Mouse (Mus musculus): ENCODE measurements around the gene Spry1. TPM values are rescaled to one million over a fixed set of nuclear protein-coding genes. Genes with fewer than 3 reads are reported as not detected.

Gene Spry1
- total and polyA plus RNA-seq, 2 experiments from 2014 or later: 5.9 to 31.9 TPM

GRCm38 (mm10) chr3:37602890-37603289 lies 36.9 kb upstream of the Spry1 start:
- no peaks in the 10 kb centered on the region for H3K36me3 ChIP-seq (ENCODE audit: insufficient read depth, low read length)
- H3K4me1 ChIP-seq (ENCODE audit: insufficient read depth, low read length): peaks cover 5% of the 10 kb centered on the region; the same call in 1 of the 2 replicates
- no peak overlapping the region for H3K9ac ChIP-seq (replicated peaks; ENCODE audit: low read length, poor library complexity, severe bottlenecking)
- H3K4me3 ChIP-seq (ENCODE audit: low read depth, low read length): no peak overlapping the region
- no peak for TF ChIP-seq CTCF (IDR thresholded peaks at IDR 0.05)
- no peak overlapping the region for H3K4me2 ChIP-seq (ENCODE audit: low read depth, low read length, poor library complexity, severe bottlenecking)
- no peak overlapping the region for H3K27ac ChIP-seq (ENCODE audit: low read depth, low read length)
- DNase-seq (ENCODE audit: low spot score) (no peak), ATAC-seq (ENCODE audit: low FRiP score) (no peak)
- no peaks in the 10 kb centered on the region for H3K9me3 ChIP-seq (ENCODE audit: low read length)
- WGBS: 93% methylated on average over 7 of the region's 7 CpGs
- no peaks in the 10 kb centered on the region for H3K27me3 ChIP-seq (ENCODE audit: insufficient read depth, low read length)

DNA sequence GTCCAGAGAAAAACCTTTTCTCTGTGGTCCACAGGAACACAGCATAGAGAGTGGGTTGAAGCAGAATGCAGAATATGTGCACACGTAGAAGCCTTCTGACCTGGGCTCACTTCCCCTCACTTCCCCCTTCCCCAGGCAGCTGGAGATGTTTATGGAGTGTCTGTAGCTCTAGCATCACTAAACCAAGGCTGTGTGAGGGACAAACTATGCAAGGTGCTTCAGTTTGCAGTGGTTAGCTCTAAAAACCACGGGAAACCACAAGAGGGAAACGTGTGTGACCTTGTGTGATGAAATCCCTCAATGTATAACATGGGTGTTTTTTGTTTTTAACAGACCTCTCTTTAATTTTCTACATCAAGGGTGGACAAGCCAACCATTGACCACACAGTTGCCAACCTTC lies 36.2 kb upstream of the Spry1 start:
- 83% methylated on average over 3 of the region's 3 CpGs for WGBS
- ATAC-seq (ENCODE audit: low FRiP score): no peak
- no peak overlapping the region for H3K27ac ChIP-seq (ENCODE audit: low read depth, low read length)
- H3K4me2 ChIP-seq (ENCODE audit: low read depth, low read length, poor library complexity, severe bottlenecking): no peak overlapping the region
- no peaks in the 10 kb centered on the region for H3K36me3 ChIP-seq (ENCODE audit: insufficient read depth, low read length)
- no peaks in the 10 kb centered on the region for H3K27me3 ChIP-seq (ENCODE audit: insufficient read depth, low read length)
- no peak overlapping the region for H3K9ac ChIP-seq (replicated peaks; ENCODE audit: low read length, poor library complexity, severe bottlenecking)
- DNase-seq (ENCODE audit: low spot score): no peak
- H3K9me3 ChIP-seq (ENCODE audit: low read length): no peaks in the 10 kb centered on the region
- no peak for TF ChIP-seq CTCF (IDR thresholded peaks at IDR 0.05)
- H3K4me3 ChIP-seq (ENCODE audit: low read depth, low read length): no peak overlapping the region
- H3K4me1 ChIP-seq (ENCODE audit: insufficient read depth, low read length): peaks cover 5% of the 10 kb centered on the region; the same call in 1 of the 2 replicates

DNA sequence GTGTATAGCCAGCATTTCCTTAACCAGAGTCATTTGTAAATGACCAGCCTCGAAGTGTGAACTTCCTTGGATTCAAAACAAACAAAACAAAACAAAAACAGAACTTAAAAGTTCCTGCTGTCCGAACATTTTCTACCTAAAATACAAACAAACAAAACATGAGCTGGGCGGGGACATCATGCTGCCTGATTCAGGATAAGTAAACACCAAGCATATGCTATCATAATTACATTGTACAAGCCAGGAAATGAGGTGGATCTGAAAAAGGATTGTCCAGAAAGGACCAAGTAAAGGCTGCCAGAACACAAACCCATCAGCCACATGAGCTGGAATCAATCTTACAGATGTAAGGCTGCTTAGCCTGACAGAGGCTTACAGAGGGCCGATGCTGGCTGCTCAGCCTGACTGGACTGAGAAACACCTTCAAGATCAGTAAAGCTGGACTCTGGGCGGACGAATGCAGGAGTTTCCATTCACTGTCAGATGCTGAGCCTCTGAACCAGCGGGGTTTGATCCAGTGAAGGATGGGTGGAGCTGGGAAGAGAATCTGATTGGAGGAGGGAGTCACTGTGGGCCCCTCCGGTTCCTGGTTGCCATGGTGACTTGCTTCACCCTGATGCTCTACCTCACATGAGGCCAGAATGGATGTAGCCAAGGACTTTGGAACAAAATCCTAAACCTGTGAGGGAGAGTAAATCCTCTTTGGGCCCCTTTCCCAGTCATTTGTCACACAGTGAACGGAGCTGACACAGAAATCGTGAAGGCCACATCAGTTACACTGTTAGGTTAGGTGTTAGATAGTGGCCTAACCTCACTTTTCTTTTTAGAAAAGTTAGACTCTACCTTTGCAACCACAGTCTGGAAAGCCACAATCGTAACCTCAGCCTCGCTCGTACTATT lies 34.5 kb upstream of the Spry1 start:
- DNase-seq (ENCODE audit: low spot score): peak; percentile 43

DNA sequence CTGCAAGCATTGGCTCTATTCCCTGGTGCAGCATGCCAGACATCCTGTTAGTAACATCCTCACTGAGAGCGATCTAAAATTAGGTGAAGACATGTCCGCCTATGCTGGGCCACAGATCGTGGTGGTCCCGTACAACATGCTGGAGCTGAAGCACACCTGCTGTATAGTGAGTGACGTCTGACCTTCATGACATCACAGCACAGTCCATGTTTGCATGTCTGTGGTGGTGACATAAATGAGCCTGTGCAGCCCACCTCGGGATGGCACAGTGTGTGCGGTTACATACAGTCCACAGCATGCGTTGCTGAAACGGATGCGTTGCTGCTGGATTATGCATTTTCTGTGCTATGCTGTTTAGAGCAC lies 33.9 kb upstream of the Spry1 start:
- Histone ChIP-seq H3K36me3 (ENCODE audit: insufficient read depth, low read length) (no peaks in the 10 kb centered on the region), H3K27ac (ENCODE audit: low read depth, low read length) (no peak overlapping the region), H3K4me1 (ENCODE audit: insufficient read depth, low read length) (peaks cover 5% of the 10 kb centered on the region; the same call in 1 of the 2 replicates), H3K4me2 (ENCODE audit: low read depth, low read length, poor library complexity, severe bottlenecking) (no peak overlapping the region), H3K27me3 (ENCODE audit: insufficient read depth, low read length) (no peaks in the 10 kb centered on the region), H3K9me3 (ENCODE audit: low read length) (no peaks in the 10 kb centered on the region), H3K4me3 (ENCODE audit: low read depth, low read length) (no peak overlapping the region), H3K9ac (replicated peaks; ENCODE audit: low read length, poor library complexity, severe bottlenecking) (no peak overlapping the region)
- no peak for TF ChIP-seq CTCF (IDR thresholded peaks at IDR 0.05)
- DNase-seq (ENCODE audit: low spot score): no peak
- WGBS: 76% methylated on average over 10 of the region's 10 CpGs
- peak; percentile 45; the same call in 1 of the 2 replicates for ATAC-seq (ENCODE audit: low FRiP score)

More for the DNA sequence above, 34.5 kb upstream of the Spry1 start:
- H3K9ac ChIP-seq (replicated peaks; ENCODE audit: low read length, poor library complexity, severe bottlenecking): no peak overlapping the region
- no peaks in the 10 kb centered on the region for H3K9me3 ChIP-seq (ENCODE audit: low read length)
- H3K4me1 ChIP-seq (ENCODE audit: insufficient read depth, low read length): peaks cover 5% of the 10 kb centered on the region; the same call in 1 of the 2 replicates
- H3K36me3 ChIP-seq (ENCODE audit: insufficient read depth, low read length): no peaks in the 10 kb centered on the region
- no peaks in the 10 kb centered on the region for H3K27me3 ChIP-seq (ENCODE audit: insufficient read depth, low read length)
- no peak for TF ChIP-seq CTCF (IDR thresholded peaks at IDR 0.05)
- H3K4me3 ChIP-seq (ENCODE audit: low read depth, low read length): no peak overlapping the region
- no peak overlapping the region for H3K4me2 ChIP-seq (ENCODE audit: low read depth, low read length, poor library complexity, severe bottlenecking)
- WGBS: 35% methylated on average over 13 of the region's 13 CpGs
- H3K27ac ChIP-seq (ENCODE audit: low read depth, low read length): no peak overlapping the region
- ATAC-seq (ENCODE audit: low FRiP score): peak; percentile 75

GRCm38 (mm10) chr3:37608926-37609325 lies 30.8 kb upstream of the Spry1 start:
- H3K36me3 ChIP-seq (ENCODE audit: insufficient read depth, low read length): no peaks in the 10 kb centered on the region
- peak; percentile 23; the same call in 1 of the 2 replicates for TF ChIP-seq CTCF (IDR thresholded peaks at IDR 0.05)
- no peak overlapping the region for H3K27ac ChIP-seq (ENCODE audit: low read depth, low read length)
- no peaks in the 10 kb centered on the region for H3K9me3 ChIP-seq (ENCODE audit: low read length)
- 89% methylated on average over 4 of the region's 4 CpGs for WGBS
- no peak overlapping the region for H3K4me3 ChIP-seq (ENCODE audit: low read depth, low read length)
- ATAC-seq (ENCODE audit: low FRiP score) (no peak), DNase-seq (ENCODE audit: low spot score) (no peak)
- no peak overlapping the region for H3K4me2 ChIP-seq (ENCODE audit: low read depth, low read length, poor library complexity, severe bottlenecking)
- peaks cover 5% of the 10 kb centered on the region; the same call in 1 of the 2 replicates for H3K4me1 ChIP-seq (ENCODE audit: insufficient read depth, low read length)
- H3K27me3 ChIP-seq (ENCODE audit: insufficient read depth, low read length): no peaks in the 10 kb centered on the region
- H3K9ac ChIP-seq (replicated peaks; ENCODE audit: low read length, poor library complexity, severe bottlenecking): no peak overlapping the region

- WGBS: 100% methylated on average over 2 of the region's 2 CpGs
- TF ChIP-seq CTCF (IDR thresholded peaks at IDR 0.05): no peak
- no peak for ATAC-seq (ENCODE audit: low FRiP score)
These were observed 29.1 kb upstream of the Spry1 start for GRCm38 (mm10) chr3:37610670-37611069.

More at GRCm38 (mm10) chr3:37610670-37611069, 29.1 kb upstream of the Spry1 start:
- no peak for DNase-seq (ENCODE audit: low spot score)
- no peak overlapping the region for H3K4me3 ChIP-seq (ENCODE audit: low read depth, low read length)
- no peak overlapping the region for H3K9ac ChIP-seq (replicated peaks; ENCODE audit: low read length, poor library complexity, severe bottlenecking)
- no peaks in the 10 kb centered on the region for H3K4me1 ChIP-seq (ENCODE audit: insufficient read depth, low read length)
- H3K27me3 ChIP-seq (ENCODE audit: insufficient read depth, low read length): no peaks in the 10 kb centered on the region
- H3K9me3 ChIP-seq (ENCODE audit: low read length): no peaks in the 10 kb centered on the region
- no peak overlapping the region for H3K27ac ChIP-seq (ENCODE audit: low read depth, low read length)
- no peak overlapping the region for H3K4me2 ChIP-seq (ENCODE audit: low read depth, low read length, poor library complexity, severe bottlenecking)
- no peaks in the 10 kb centered on the region for H3K36me3 ChIP-seq (ENCODE audit: insufficient read depth, low read length)
